Mouse (Mus musculus) limb, embryonic 10.5 days (tissue): ENCODE data around the gene Ebp. TPM values are rescaled to one million over a fixed set of nuclear protein-coding genes. Genes with fewer than 3 reads are reported as not detected.

Source experiments
- DNase-seq: peaks from one replicate; pipeline ENCODE4 v3.0.0-alpha.2; 2017; ENCODE audit warnings: low spot score
- H3K27ac ChIP-seq: fragments of 300-500 bp; sonication (generic); 2 replicates; pipeline ENCODE4 v1.5.1; 2016; ENCODE audit warnings: mild to moderate bottlenecking
- H3K27me3 ChIP-seq: fragments of 300-500 bp; sonication (generic); 2 replicates; pipeline ENCODE4 v1.6.1; 2016; ENCODE audit warnings: low read depth, mild to moderate bottlenecking; ENCODE audit not compliant: poor library complexity, severe bottlenecking
- H3K36me3 ChIP-seq: fragments of 300-500 bp; sonication (generic); 2 replicates; pipeline ENCODE4 v1.6.1; 2016; ENCODE audit warnings: mild to moderate bottlenecking, moderate library complexity
- H3K4me1 ChIP-seq: fragments of 300-500 bp; sonication (generic); 2 replicates; pipeline ENCODE4 v1.6.1; 2016
- H3K4me3 ChIP-seq: fragments of 300-500 bp; sonication (generic); 2 replicates; pipeline ENCODE4 v1.5.1; 2016; ENCODE audit warnings: mild to moderate bottlenecking, moderate library complexity
- H3K9me3 ChIP-seq: fragments of 300-500 bp; sonication (generic); replicated peaks from 2 replicates; pipeline ENCODE4 v1.6.1; 2016; ENCODE audit warnings: mild to moderate bottlenecking
- WGBS: fragments of 180-500 bp; shearing (Covaris S2); methylation state at CpG from one replicate; pipeline ENCODE4 v1.1.7; 2016; 5-methylcytosine and 5-hydroxymethylcytosine counted together
- polyA plus RNA-seq: library from polyadenylated mRNA; unstranded; fragments of >200 nt; fragmentation: Nextera tagmentation; extraction: Ambion mirVana; gene quantifications from 2 replicates; pipeline ENCODE4 v1.2.1, GENCODE M21; 2016

Ebp gene
- polyA plus RNA-seq, 1 experiment from 2014 or later, result 25.7 TPM

DNA sequence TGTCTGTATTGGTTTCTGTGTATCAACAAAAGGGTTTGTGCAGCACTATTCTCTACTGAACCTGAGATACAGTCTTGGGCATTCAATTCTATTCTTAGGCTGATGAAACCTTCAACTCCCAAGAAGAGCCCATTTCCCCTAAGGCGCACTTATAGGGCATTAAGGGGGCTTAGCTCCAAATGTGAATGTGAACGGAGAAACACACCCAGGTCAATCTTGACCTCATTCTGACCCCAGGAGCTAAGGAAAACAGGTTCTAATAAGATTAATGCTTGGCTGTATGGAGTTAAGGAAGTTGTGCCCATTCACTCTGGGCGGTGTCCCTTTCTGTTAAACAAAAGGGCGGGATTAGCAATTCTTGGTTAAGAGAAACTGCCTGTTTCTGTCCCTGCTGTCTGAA, 13.9 kb upstream of the Ebp start:
- no peaks in the 10 kb centered on the region for H3K9me3 ChIP-seq
- no peaks in the 10 kb centered on the region for H3K36me3 ChIP-seq
- H3K27ac ChIP-seq, result no peak overlapping the region
- 28% methylated on average over 4 of the region's 4 CpGs for WGBS
- H3K4me3 ChIP-seq, result no peak overlapping the region
- DNase-seq, result no peak
- H3K4me1 ChIP-seq, result 0 out of 2 replicates have a peak, but pooled peaks cover 3% of the 10 kb centered on the region
- no peaks in the 10 kb centered on the region for H3K27me3 ChIP-seq

DNA sequence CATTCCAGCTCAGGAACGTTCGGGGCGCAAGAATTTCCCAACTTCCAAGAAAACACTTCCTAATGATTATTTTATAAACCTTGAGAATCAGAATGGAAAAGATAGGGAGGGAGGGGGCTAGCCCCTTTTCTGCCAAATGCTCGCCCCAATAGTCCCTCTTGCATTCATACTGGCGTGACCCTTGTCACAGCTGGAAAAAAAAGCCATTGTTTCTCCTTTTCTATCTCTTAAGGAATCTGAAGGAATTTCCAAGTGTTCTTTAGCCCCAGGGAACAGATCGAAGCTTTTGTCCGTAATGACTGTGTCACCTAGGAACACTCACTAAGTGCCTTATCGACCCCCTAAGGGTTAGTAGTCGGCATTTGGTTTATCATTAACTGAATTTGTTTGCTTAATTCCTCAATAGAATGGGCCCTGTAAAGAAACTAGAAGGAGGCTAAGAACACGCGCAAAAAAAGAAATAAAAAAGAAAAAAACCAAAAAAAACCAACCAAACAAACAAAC, 13.4 kb upstream of the Ebp start:
- no peaks in the 10 kb centered on the region for H3K9me3 ChIP-seq
- WGBS, result 10% methylated on average over 11 of the region's 11 CpGs
- H3K27ac ChIP-seq, result peak overlapping the region; percentile 70

DNA sequence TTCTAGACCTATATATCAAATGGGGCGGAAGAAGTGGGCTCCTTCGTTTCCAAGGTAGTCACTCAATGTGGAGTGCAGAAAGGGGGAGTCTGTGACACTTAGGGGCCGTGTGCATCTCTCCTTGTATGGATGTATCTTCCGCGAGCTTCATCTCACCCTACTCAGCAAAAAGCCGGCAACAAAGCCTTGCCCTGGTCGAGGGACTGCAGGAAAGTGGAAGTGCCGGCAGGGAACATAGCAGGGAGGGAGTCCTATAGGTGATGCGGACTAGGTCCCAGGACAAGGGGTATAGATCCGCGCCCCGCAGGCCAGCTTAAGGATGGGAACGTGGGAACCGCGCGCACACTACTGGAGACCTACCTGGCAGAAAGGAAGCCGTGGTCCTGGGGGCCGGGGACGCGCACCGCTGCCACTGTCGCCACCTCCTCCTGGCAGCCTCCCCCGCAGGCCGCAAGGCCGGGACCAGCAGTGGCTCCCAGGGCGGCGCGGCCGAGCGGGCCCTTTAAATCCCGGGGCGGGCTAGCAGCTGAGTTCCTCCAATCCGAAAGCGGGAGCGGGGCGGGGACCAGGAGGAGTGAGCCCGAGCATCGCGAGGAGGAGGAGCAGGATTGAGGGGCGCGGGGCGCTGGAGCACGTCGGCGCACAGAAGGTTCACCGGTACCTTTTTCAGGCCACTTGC, 12.8 kb upstream of the Ebp start, which contains the start of gene Porcn:
Porcn (minus strand) TSS at position 511 of the 679 bp plus-strand sequence.
- Histone ChIP-seq H3K27ac (peak within 1 kb of the TSS; percentile 70), H3K4me3 (peak within 1 kb of the TSS; percentile 55), H3K4me1 (0 out of 2 replicates have a peak, but pooled peaks cover 3% of the 10 kb centered on the region), H3K36me3 (no peaks in the 10 kb centered on the region), H3K27me3 (no peaks in the 10 kb centered on the region), H3K9me3 (no peaks in the 10 kb centered on the region)
- DNase-seq, result peak; percentile 83
- WGBS, result 2% methylated on average over 41 of the region's 46 CpGs

More for the DNA sequence above, 13.4 kb upstream of the Ebp start:
- Histone ChIP-seq H3K27me3 (no peaks in the 10 kb centered on the region), H3K4me3 (peak overlapping the region; percentile 55), H3K36me3 (no peaks in the 10 kb centered on the region), H3K4me1 (0 out of 2 replicates have a peak, but pooled peaks cover 3% of the 10 kb centered on the region)
- DNase-seq, result no peak

DNA sequence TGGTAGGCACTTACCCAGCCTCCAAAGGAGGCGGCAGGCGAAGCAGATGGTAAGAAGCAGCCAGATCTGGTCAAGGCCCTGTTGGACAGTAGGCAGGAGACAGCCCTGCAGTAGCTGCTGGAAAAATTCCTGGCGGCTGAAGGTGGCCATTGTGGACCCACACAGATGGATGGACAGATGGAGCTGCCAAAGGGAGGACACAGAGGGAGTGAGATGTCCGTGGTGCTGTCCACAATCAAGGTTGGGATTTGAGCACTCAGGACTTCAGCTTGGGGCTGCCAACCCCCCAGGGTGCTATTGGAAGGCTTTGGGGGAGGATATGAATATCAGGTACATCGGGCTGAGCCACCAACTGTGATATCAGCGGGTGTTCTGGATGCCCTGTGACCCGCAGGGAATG, 12.2 kb upstream of the Ebp start:
- Histone ChIP-seq H3K4me3 (peak overlapping the region; percentile 55), H3K4me1 (0 out of 2 replicates have a peak, but pooled peaks cover 3% of the 10 kb centered on the region), H3K9me3 (no peaks in the 10 kb centered on the region), H3K36me3 (no peaks in the 10 kb centered on the region), H3K27ac (no peak overlapping the region), H3K27me3 (no peaks in the 10 kb centered on the region)
- 43% methylated on average over 7 of the region's 7 CpGs for WGBS
- no peak for DNase-seq

DNA sequence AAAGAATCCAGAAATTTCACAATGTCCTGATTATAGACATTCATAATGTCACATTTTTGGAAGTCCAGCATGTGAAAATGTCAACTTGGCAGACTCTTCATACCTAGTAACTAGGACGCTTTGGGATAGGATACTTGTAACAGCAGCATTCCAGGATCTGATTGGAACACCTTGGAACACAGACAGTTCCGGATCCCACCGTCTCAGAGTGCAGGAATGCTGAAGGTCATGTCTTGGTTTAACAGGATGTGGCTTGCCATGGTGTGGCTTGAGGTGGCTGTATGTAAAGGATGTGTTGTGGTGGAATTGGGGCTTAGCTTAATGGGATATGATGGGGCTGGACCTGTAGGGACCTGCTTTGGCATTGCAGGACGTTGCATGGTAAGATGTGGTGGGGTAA, 11.8 kb upstream of the Ebp start:
- no peak overlapping the region for H3K4me3 ChIP-seq
- H3K27me3 ChIP-seq, result no peaks in the 10 kb centered on the region
- no peaks in the 10 kb centered on the region for H3K36me3 ChIP-seq
- no peak overlapping the region for H3K27ac ChIP-seq
- DNase-seq, result no peak
- H3K9me3 ChIP-seq, result no peaks in the 10 kb centered on the region
- 84% methylated on average over 4 of the region's 4 CpGs for WGBS
- H3K4me1 ChIP-seq, result 0 out of 2 replicates have a peak, but pooled peaks cover 3% of the 10 kb centered on the region

DNA sequence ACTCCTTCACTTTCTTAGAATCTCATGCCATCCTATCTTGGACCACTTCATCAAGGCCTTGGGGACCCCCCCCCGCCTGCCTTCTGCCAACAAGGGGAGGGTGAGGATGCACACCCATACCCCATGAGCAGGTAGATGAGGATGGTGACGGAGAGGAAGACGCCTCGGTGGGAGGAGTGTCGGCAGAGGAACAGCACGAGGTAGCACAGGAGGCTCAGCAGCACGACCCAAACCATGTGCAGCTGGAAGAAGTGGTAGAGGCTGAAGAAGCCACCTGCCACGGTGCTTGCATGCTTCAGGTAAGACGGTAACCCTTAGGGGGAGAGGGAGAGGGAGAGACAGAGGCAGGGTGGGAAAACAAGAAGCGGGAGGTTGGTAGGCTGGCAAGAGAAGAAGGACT, 10.8 kb upstream of the Ebp start:
- no peak for DNase-seq
- H3K4me1 ChIP-seq, result 0 out of 2 replicates have a peak, but pooled peaks cover 3% of the 10 kb centered on the region
- no peak overlapping the region for H3K27ac ChIP-seq
- 81% methylated on average over 10 of the region's 10 CpGs for WGBS
- H3K36me3 ChIP-seq, result no peaks in the 10 kb centered on the region
- no peak overlapping the region for H3K4me3 ChIP-seq
- no peaks in the 10 kb centered on the region for H3K27me3 ChIP-seq
- H3K9me3 ChIP-seq, result no peaks in the 10 kb centered on the region

DNA sequence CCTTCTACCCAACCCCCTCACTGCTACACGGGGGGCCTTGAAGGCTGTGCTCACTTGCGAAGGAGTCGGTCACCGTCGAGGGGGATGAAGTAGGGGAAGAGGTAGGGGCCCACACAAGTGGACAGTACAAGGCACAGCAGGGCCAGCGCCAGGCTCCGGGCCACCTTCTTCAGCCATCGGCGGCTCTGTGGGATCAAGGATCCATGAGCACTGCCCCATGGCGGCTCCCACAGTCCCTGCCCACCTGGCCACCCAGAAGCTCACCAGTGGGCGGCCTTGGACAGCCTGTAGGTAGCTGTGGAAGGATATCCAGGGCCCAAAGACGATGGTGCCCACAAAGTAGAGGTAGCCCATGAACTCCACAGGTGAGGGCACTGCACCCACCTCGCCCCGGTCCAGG, 9.8 kb upstream of the Ebp start:
- DNase-seq, result no peak
- H3K27me3 ChIP-seq, result no peaks in the 10 kb centered on the region
- H3K36me3 ChIP-seq, result no peaks in the 10 kb centered on the region
- H3K9me3 ChIP-seq, result no peaks in the 10 kb centered on the region
- H3K4me1 ChIP-seq, result 0 out of 2 replicates have a peak, but pooled peaks cover 3% of the 10 kb centered on the region
- H3K27ac ChIP-seq, result no peak overlapping the region
- H3K4me3 ChIP-seq, result no peak overlapping the region
- 90% methylated on average over 14 of the region's 14 CpGs for WGBS

DNA sequence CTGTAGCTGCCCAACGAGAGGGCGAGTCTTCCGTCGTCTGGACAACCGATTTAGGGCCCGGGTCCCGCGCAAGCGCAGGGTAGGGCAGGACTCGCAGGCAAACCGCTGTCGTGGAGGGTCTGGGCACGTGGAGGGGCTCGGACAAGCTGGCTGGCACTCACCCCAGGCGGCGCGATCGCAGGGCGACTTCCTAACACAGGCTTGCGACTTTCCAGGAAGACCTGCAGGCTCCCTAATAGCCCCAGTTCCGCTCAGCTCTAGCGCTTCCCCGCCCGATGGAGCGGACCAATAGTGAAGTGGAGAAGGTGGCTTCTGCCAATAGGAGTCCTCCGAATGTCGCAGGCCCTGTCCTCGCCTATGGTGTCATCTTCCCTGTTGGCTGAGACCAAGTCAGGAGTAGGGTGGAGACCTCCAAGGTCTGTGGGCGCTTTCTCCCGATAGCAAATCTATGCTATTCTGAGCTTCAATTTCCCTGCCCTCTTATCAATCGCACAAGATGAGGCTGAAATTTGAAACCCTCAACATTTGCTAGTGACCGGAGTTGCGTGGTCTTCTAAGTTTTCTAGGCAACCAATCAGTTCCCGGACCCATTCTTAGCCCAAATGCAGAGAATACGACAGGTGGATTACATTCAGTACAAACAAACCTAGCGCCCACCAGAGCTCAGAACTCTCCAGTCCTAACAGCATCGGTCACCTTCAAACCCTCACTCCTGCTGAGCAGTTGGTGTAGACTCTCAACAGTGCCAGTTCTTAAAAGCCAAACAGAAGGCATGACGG, 483 bp downstream of the Ebp start:
- H3K27ac ChIP-seq, result peak overlapping the region; percentile 82
- no peaks in the 10 kb centered on the region for H3K4me1 ChIP-seq
- DNase-seq, result peak; percentile 71
- 11% methylated on average over 38 of the region's 38 CpGs for WGBS
- H3K9me3 ChIP-seq, result no peaks in the 10 kb centered on the region
- H3K4me3 ChIP-seq, result peak overlapping the region; percentile 60
- H3K36me3 ChIP-seq, result no peaks in the 10 kb centered on the region
- no peaks in the 10 kb centered on the region for H3K27me3 ChIP-seq

DNA sequence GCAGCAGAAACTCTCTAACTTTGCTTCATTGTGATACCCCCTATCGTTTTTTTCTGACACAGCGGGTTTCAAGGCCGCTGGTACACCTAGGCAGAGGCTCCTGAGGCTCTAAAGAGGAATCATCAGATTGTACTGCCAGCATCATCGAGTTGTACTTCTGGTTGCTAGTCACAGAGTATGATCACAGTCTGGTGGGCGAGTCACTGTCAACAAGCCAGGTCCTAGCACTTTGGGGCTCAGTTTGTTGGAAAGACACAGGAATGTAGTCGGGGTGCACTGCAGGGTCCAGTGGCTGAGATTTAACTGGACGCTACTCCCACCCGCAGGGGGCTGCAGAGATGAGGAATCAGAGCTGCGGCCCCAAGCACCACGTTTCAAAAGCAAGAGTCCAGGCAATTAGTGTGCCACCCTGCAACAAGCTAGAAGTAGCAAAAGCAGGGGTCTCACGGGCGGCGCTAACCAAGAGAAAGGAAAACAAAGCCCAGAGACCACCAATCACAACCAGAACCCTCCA, 1.1 kb downstream of the Ebp start:
- Histone ChIP-seq H3K9me3 (no peaks in the 10 kb centered on the region), H3K36me3 (no peaks in the 10 kb centered on the region), H3K4me3 (peak overlapping the region; percentile 60), H3K27me3 (no peaks in the 10 kb centered on the region), H3K27ac (peak overlapping the region; percentile 82), H3K4me1 (no peaks in the 10 kb centered on the region)
- no peak for DNase-seq
- 13% methylated on average over 13 of the region's 13 CpGs for WGBS

DNA sequence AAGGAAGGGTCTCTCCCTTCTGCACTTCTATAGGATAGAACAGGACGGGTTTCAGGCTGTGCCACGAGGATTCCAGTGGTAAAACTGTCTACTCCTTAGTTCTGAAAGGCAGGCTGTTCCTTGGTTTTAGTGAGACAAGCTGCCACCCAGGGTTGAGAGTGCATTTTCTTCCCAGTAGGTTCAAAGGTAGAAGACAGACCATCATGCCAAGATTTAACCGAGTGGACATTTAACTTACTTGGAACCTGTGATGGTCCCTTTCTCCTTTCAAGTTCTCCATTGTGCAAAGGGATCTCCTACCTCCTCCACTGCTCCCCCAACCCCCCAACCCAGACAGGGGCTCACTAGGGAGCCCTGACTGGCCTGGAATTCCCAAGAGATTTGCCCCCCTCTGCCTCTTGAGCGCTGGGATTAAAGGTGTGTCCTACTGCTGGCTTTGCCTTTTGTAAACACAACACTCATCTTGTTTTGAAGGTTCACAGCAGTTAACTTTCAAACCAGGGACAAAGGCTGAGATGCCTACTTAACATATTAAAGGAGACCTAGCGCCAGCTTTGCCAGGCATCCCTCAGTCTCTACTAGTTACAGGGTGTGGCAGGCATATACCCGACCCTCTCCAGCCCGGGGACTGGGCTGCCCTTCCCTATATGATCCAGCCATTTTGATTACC, 10.3 kb downstream of the Ebp start:
- Histone ChIP-seq H3K4me1 (no peaks in the 10 kb centered on the region), H3K27me3 (no peaks in the 10 kb centered on the region), H3K36me3 (peaks cover 4% of the 10 kb centered on the region; the same call in 1 of the 2 replicates), H3K9me3 (no peaks in the 10 kb centered on the region), H3K4me3 (no peak overlapping the region), H3K27ac (no peak overlapping the region)
- WGBS, result 16% methylated on average over 7 of the region's 7 CpGs
- DNase-seq, result no peak

DNA sequence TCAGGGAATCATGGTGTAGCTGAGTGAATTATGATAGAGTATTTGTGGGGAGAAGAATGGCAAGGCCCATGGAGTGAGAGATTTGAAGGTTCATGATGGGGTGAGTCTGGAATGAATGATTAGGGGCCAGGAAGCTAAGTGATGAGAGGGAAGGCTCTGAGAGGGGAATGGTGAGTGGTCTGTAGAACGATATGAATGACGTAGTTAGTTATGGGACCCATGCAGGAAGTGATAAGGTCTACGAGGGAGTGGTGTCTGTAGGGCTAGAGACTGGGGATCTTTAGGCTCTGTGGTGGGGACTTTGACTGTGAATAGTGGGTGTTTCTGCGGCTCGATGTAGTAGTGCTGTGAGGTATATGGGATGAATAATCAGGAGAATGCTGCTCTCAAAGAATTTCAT, 13.7 kb downstream of the Ebp start:
- no peak overlapping the region for H3K4me3 ChIP-seq
- no peak for DNase-seq
- H3K9me3 ChIP-seq, result no peaks in the 10 kb centered on the region
- no peaks in the 10 kb centered on the region for H3K36me3 ChIP-seq
- no peak overlapping the region for H3K27ac ChIP-seq
- peaks cover 5% of the 10 kb centered on the region; the same call in 1 of the 2 replicates for H3K4me1 ChIP-seq
- WGBS, result 91% methylated on average over 5 of the region's 5 CpGs
- H3K27me3 ChIP-seq, result no peaks in the 10 kb centered on the region

DNA sequence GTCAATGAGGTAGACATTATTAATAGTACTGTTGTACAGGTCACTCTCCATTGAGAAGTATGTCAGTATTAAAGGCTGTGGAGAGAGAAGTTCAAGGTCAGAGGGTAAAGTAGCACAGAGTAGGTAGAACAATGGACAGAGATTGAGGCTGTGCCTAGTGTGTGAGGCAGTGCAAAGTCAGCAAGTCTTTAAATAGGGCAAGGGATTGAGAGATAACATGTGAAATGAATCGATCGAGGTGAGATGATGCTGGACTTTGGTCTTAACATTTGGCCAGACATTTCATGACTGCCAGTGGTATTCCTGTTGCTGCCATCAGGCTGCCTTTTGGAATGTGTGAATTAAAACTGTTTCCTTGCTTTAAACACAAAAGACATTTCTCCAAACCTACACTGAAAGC, 14.4 kb downstream of the Ebp start:
- Histone ChIP-seq H3K4me3 (no peak overlapping the region), H3K4me1 (peaks cover 6% of the 10 kb centered on the region; the same call in 1 of the 2 replicates), H3K27me3 (no peaks in the 10 kb centered on the region), H3K27ac (no peak overlapping the region), H3K9me3 (no peaks in the 10 kb centered on the region), H3K36me3 (no peaks in the 10 kb centered on the region)
- DNase-seq, result no peak
- 96% methylated on average over 2 of the region's 2 CpGs for WGBS
